Mouse (Mus musculus): ENCODE measurements at regions not wholly inside any gene's neighbourhood (a gene's known extent, or its start where the extent isn't known, plus 50 kb on each side); places are given as distances from the start of the nearest gene placed in this dataset.

DNA sequence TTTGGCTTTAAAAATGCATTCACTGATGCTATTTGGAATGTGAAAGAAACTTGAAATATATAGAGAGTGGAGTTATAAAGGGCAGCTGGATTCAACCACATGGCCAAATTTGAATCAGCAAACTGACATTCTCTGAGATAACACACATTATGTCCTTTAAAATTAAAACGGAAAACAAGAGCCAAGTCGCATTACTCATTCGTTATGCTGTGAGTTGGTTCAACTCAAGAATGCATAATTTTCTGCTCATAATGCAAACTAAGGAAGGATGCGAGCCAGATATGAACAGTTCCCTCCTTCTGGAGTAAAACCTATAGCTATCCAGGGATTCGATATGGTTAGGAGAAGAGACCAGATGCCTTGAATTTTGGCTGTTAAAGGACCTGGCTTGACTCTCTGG, 239.8 kb upstream of the G2e3 start:
- ATAC-seq (ENCODE audit: insufficient read depth) (no peak), DNase-seq (ENCODE audit: low read depth in 3 of 3, low spot score in 3 of 3) (no peak)
- Histone ChIP-seq H3K36me3 (replicated peaks; ENCODE audit: control insufficient read depth, insufficient read depth, low read depth) (no peaks in the 10 kb centered on the region), H3K4me1 (replicated peaks; ENCODE audit: control insufficient read depth in 2 of 2, insufficient read depth in 2 of 2, low read length in 1 of 2) (no peaks in the 10 kb centered on the region), H3K4me3 (ENCODE audit: insufficient read depth in 1 of 2, low read depth in 2 of 2, low read length in 2 of 2) (no peak overlapping the region), H3K4me2 (ENCODE audit: low read depth) (no peak overlapping the region), H3K9ac (replicated peaks) (no peak overlapping the region), H3K9me3 (ENCODE audit: control insufficient read depth, low read length) (no peaks in the 10 kb centered on the region), H3K27ac (no peak overlapping the region), H3K27me3 (ENCODE audit: control insufficient read depth, insufficient read depth, low read length) (no peaks in the 10 kb centered on the region)
- 53% methylated on average over 5 of the region's 5 CpGs for WGBS (ENCODE audit: insufficient replicate concordance)
- TF ChIP-seq CTCF (IDR thresholded peaks at IDR 0.05; ENCODE audit: low read depth) (no peak), EP300 (IDR thresholded peaks at IDR 0.05; ENCODE audit: low read depth) (no peak)

DNA sequence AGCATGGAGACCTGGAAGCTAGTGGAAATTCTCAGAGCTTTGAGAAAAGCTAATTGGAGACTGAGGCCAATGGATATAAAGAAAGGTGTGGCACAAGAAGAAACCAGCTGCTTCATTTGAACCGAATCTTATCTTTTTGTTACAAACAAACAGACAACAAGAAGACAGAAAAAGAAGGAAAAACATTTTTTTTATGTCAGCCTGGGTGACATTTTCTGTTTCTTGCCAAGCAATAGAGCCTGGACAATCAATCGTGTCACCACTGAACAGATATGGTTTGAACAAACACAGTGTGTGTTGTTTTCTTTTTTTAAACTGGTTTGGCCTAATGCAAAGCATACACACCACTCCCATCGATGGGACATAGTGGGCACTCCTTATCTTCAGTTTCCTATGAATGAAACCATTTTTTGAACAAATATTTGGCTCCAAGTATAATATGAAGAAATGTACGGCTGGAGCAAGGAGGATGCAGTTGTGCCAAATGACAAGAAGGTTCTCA, 244.3 kb upstream of the G2e3 start:
- Histone ChIP-seq H3K4me3 (ENCODE audit: insufficient read depth in 1 of 2, low read depth in 2 of 2, low read length in 2 of 2) (no peak overlapping the region), H3K27ac (no peak overlapping the region), H3K9me3 (ENCODE audit: control insufficient read depth, low read length) (no peaks in the 10 kb centered on the region), H3K4me2 (ENCODE audit: low read depth) (no peak overlapping the region), H3K4me1 (replicated peaks; ENCODE audit: control insufficient read depth in 2 of 2, insufficient read depth in 2 of 2, low read length in 1 of 2) (no peaks in the 10 kb centered on the region), H3K36me3 (replicated peaks; ENCODE audit: control insufficient read depth, insufficient read depth, low read depth) (no peaks in the 10 kb centered on the region), H3K27me3 (ENCODE audit: control insufficient read depth, insufficient read depth, low read length) (no peaks in the 10 kb centered on the region), H3K9ac (replicated peaks) (no peak overlapping the region)
- ATAC-seq (ENCODE audit: insufficient read depth) (no peak), DNase-seq (ENCODE audit: low read depth in 3 of 3, low spot score in 3 of 3) (no peak)
- TF ChIP-seq EP300 (IDR thresholded peaks at IDR 0.05; ENCODE audit: low read depth) (no peak), CTCF (IDR thresholded peaks at IDR 0.05; ENCODE audit: low read depth) (no peak)
- WGBS (ENCODE audit: insufficient replicate concordance), result 53% methylated on average over 4 of the region's 4 CpGs

DNA sequence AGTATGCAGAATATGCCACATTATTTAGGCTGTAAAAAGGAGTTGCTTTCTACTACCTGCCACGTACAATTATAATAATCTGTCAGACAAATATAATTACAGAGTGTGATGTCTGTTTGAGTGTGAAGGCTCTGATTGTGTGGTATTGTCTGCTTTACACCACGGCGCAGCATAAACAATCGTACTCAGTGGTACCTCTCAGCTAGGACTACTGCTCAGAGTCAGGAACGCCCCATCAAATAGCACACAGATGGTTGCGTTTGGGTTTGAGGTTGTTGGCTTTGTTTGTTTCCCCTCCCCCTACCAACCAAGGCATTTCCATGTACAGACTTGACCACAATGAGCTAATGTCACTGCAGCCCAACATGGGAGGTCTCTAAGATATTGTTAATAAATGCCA, 246.2 kb upstream of the G2e3 start:
- Histone ChIP-seq H3K27me3 (ENCODE audit: control insufficient read depth, insufficient read depth, low read length) (no peaks in the 10 kb centered on the region), H3K9ac (replicated peaks) (no peak overlapping the region), H3K9me3 (ENCODE audit: control insufficient read depth, low read length) (no peaks in the 10 kb centered on the region), H3K4me1 (replicated peaks; ENCODE audit: control insufficient read depth in 2 of 2, insufficient read depth in 2 of 2, low read length in 1 of 2) (no peaks in the 10 kb centered on the region), H3K36me3 (replicated peaks; ENCODE audit: control insufficient read depth, insufficient read depth, low read depth) (no peaks in the 10 kb centered on the region), H3K4me2 (ENCODE audit: low read depth) (no peak overlapping the region), H3K27ac (no peak overlapping the region), H3K4me3 (ENCODE audit: insufficient read depth in 1 of 2, low read depth in 2 of 2, low read length in 2 of 2) (no peak overlapping the region)
- TF ChIP-seq EP300 (IDR thresholded peaks at IDR 0.05; ENCODE audit: low read depth) (no peak), CTCF (IDR thresholded peaks at IDR 0.05; ENCODE audit: low read depth) (no peak)
- DNase-seq (ENCODE audit: low read depth in 3 of 3, low spot score in 3 of 3) (no peak), ATAC-seq (ENCODE audit: insufficient read depth) (no peak)
- 61% methylated on average over 6 of the region's 6 CpGs for WGBS (ENCODE audit: insufficient replicate concordance)

DNA sequence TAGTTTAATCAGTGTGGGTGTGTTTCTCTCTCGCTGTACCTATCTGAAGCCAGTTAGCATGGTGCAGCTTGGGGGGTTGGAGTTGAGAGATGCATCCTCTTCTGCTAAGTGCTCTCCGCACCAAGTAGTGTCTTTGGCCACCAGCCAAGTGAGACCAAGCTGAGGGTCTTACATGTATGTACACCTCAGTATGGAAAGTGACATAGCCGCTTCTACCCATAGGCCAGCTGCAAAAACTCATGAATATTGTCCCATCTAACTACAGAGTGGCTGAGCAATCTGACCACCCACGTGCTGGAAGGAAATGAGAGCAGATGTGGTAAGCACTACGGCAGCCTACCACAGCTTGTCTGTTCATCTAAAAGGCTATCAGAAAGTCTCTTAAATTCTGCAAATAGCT, 247.0 kb upstream of the G2e3 start:
- no peaks in the 10 kb centered on the region for H3K27me3 ChIP-seq (ENCODE audit: control insufficient read depth, insufficient read depth, low read length)
- WGBS (ENCODE audit: insufficient replicate concordance), result 72% methylated on average over 5 of the region's 5 CpGs
- H3K4me2 ChIP-seq (ENCODE audit: low read depth), result no peak overlapping the region
- no peak overlapping the region for H3K4me3 ChIP-seq (ENCODE audit: insufficient read depth in 1 of 2, low read depth in 2 of 2, low read length in 2 of 2)
- no peak overlapping the region for H3K9ac ChIP-seq (replicated peaks)
- no peak overlapping the region for H3K27ac ChIP-seq
- H3K9me3 ChIP-seq (ENCODE audit: control insufficient read depth, low read length), result no peaks in the 10 kb centered on the region
- no peaks in the 10 kb centered on the region for H3K36me3 ChIP-seq (replicated peaks; ENCODE audit: control insufficient read depth, insufficient read depth, low read depth)
- ATAC-seq (ENCODE audit: insufficient read depth) (no peak), DNase-seq (ENCODE audit: low read depth in 3 of 3, low spot score in 3 of 3) (no peak)
- no peaks in the 10 kb centered on the region for H3K4me1 ChIP-seq (replicated peaks; ENCODE audit: control insufficient read depth in 2 of 2, insufficient read depth in 2 of 2, low read length in 1 of 2)
- TF ChIP-seq EP300 (IDR thresholded peaks at IDR 0.05; ENCODE audit: low read depth) (no peak), CTCF (IDR thresholded peaks at IDR 0.05; ENCODE audit: low read depth) (no peak)

DNA sequence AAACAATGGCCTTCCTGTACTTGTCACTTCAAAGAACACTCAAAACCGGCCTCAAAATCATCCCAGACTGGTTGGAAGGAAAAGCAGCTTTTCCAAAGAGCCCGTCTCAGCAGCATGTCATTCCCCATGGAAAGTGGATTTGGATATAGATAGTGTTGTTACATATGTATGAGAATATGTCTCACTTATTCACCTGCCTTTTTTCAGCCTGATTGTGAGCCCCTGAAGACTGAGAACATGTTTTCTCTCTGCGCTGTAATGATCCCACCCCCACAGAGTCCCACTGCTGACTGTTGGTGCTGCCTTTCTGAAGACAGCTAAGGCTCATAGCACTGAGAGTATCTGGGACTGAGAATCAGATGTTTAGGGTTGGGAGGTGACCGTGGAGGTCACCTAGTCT, 251.9 kb upstream of the G2e3 start:
- ATAC-seq (ENCODE audit: insufficient read depth), result no peak
- H3K4me2 ChIP-seq (ENCODE audit: low read depth), result no peak overlapping the region
- no peaks in the 10 kb centered on the region for H3K36me3 ChIP-seq (replicated peaks; ENCODE audit: control insufficient read depth, insufficient read depth, low read depth)
- TF ChIP-seq CTCF (IDR thresholded peaks at IDR 0.05; ENCODE audit: low read depth) (no peak), EP300 (IDR thresholded peaks at IDR 0.05; ENCODE audit: low read depth) (no peak)
- H3K9me3 ChIP-seq (ENCODE audit: control insufficient read depth, low read length), result no peaks in the 10 kb centered on the region
- no peak for DNase-seq (ENCODE audit: low read depth in 3 of 3, low spot score in 3 of 3)
- no peaks in the 10 kb centered on the region for H3K27me3 ChIP-seq (ENCODE audit: control insufficient read depth, insufficient read depth, low read length)
- H3K27ac ChIP-seq, result no peak overlapping the region
- H3K4me1 ChIP-seq (replicated peaks; ENCODE audit: control insufficient read depth in 2 of 2, insufficient read depth in 2 of 2, low read length in 1 of 2), result no peaks in the 10 kb centered on the region
- no peak overlapping the region for H3K9ac ChIP-seq (replicated peaks)
- 52% methylated on average over 4 of the region's 4 CpGs for WGBS (ENCODE audit: insufficient replicate concordance)
- no peak overlapping the region for H3K4me3 ChIP-seq (ENCODE audit: insufficient read depth in 1 of 2, low read depth in 2 of 2, low read length in 2 of 2)

Measured in liver, embryonic 14.5 days (tissue).